Mouse (Mus musculus): ENCODE data around the gene Gpam. TPM values are rescaled to one million over a fixed set of nuclear protein-coding genes. Genes with fewer than 3 reads are reported as not detected.

Gpam gene
- polyA plus RNA-seq, 1 experiment from 2014 or later: 20.2 TPM

DNA sequence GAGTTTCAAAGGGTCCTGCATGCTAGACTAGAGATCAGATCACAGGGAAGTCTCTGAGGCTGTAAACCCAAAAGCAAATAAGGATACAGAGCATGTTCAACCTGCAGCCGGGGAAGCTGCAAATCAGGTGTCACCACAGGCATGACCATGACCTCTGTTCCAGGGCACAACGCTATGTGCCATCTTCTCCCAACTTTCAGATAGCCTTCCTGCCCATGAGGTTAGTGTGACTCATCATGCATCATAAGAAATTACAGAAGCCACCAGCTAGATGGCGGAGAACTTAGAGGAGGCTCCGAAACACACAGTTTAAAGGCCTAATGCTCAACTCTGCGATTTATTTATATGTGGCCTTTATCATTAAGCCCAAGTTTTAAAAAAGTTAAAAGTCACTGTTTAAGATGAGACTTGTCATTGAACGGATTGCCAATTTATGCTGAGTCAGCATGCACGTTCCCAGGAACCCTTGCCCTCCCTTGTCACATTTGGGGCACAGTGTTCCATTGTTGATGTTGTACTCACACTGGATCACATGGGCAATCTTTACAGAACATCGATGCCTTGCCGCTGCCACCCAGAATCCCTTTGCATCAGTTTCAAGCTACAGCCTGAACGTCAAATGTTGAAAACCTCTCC is 71.3 kb downstream of the Gpam start:
- H3K27ac ChIP-seq (ENCODE audit: low read depth, low read length): no peak overlapping the region
- no peak overlapping the region for H3K4me2 ChIP-seq (ENCODE audit: low read depth, low read length, severe bottlenecking)
- WGBS: 90% methylated on average over 10 of the region's 10 CpGs
- no peaks in the 10 kb centered on the region for H3K36me3 ChIP-seq (ENCODE audit: control insufficient read depth, insufficient read depth, low read length)
- no peak overlapping the region for H3K9ac ChIP-seq (ENCODE audit: low read length)
- ATAC-seq (replicated peaks; ENCODE audit: low FRiP score): no peak
- H3K9me3 ChIP-seq (ENCODE audit: control insufficient read depth, low read length): no peaks in the 10 kb centered on the region; the same call in 1 of the 2 replicates
- no peak for DNase-seq (ENCODE audit: low spot score)
- no peak overlapping the region for H3K4me3 ChIP-seq (ENCODE audit: low read depth, low read length)
- no peaks in the 10 kb centered on the region for H3K27me3 ChIP-seq (ENCODE audit: control insufficient read depth, insufficient read depth, low read length)
- no peaks in the 10 kb centered on the region for H3K4me1 ChIP-seq (replicated peaks; ENCODE audit: control insufficient read depth, insufficient read depth, low read length)

DNA sequence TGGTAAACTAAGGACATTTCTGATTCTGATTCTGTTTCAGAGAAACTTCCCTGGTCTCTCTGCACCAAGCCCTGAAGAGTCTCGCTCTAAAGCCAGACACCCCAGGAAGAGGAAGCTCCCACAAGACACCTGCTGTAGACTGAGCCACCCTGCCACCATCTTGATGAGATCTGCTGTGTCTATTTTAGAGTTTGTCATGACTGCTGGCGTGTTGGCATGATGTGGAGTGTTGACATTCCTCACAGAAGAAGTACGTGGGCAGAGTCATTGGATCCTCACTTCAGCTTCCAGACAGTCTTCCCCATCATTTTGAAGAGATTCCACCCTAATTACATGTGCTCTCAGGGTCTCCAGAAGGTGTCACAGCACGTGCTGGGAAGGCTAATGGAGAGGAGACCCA is 73.9 kb downstream of the Gpam start:
- ATAC-seq (replicated peaks; ENCODE audit: low FRiP score) (no peak), DNase-seq (ENCODE audit: low spot score) (no peak)
- Histone ChIP-seq H3K9ac (ENCODE audit: low read length) (no peak overlapping the region), H3K27ac (ENCODE audit: low read depth, low read length) (no peak overlapping the region), H3K4me1 (replicated peaks; ENCODE audit: control insufficient read depth, insufficient read depth, low read length) (no peaks in the 10 kb centered on the region), H3K4me3 (ENCODE audit: low read depth, low read length) (no peak overlapping the region), H3K27me3 (ENCODE audit: control insufficient read depth, insufficient read depth, low read length) (no peaks in the 10 kb centered on the region), H3K9me3 (ENCODE audit: control insufficient read depth, low read length) (no peaks in the 10 kb centered on the region), H3K4me2 (ENCODE audit: low read depth, low read length, severe bottlenecking) (no peak overlapping the region), H3K36me3 (ENCODE audit: control insufficient read depth, insufficient read depth, low read length) (no peaks in the 10 kb centered on the region)
- 70% methylated on average over 4 of the region's 4 CpGs for WGBS

DNA sequence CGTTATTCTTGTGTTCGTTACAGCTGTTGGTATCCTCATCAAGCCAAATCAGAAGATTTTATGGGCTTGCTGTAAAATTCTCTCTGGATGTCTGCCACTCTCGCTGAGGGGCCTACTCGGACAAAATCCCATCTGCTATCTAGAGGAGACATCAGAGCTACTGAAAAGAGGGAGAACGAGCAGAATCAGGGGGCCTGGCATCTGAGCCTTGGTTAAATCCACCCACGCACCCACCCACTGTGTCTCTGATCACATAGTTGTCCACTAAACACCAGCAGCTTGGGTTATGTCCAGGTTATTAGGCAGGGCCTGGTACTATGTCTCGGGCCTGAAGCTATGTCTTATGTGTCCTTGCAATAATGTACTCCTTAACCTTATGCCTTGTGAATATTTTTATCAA is 89.6 kb downstream of the Gpam start:
- Histone ChIP-seq H3K4me2 (ENCODE audit: low read depth, low read length, severe bottlenecking) (no peak overlapping the region), H3K27me3 (ENCODE audit: control insufficient read depth, insufficient read depth, low read length) (no peaks in the 10 kb centered on the region), H3K9me3 (ENCODE audit: control insufficient read depth, low read length) (no peaks in the 10 kb centered on the region), H3K9ac (ENCODE audit: low read length) (no peak overlapping the region), H3K4me3 (ENCODE audit: low read depth, low read length) (no peak overlapping the region), H3K4me1 (replicated peaks; ENCODE audit: control insufficient read depth, insufficient read depth, low read length) (no peaks in the 10 kb centered on the region), H3K27ac (ENCODE audit: low read depth, low read length) (no peak overlapping the region), H3K36me3 (ENCODE audit: control insufficient read depth, insufficient read depth, low read length) (no peaks in the 10 kb centered on the region)
- ATAC-seq (replicated peaks; ENCODE audit: low FRiP score): no peak
- DNase-seq (ENCODE audit: low spot score): no peak
- 83% methylated on average over 7 of the region's 7 CpGs for WGBS

DNA sequence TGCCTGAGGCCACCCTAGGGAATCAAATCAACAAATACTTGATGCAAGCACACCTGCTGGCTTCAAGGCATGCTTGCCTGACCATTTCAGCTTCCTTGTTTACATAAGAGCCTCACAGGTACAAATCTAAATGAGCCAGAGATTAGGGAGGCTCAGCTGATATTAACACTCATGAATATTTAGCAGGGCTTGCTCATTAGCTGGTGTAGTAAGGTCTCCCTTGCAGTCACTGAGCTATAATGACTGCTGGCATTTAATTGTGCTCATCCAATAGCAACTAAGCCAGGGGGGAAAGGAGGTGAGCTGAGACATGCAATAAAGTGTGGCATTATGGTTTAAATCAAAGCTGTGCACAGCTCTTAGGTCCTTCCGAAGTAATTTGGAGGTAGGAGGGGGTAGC is 108.2 kb downstream of the Gpam start:
- no peak overlapping the region for H3K27ac ChIP-seq (ENCODE audit: low read depth, low read length)
- H3K9ac ChIP-seq (ENCODE audit: low read length): no peak overlapping the region
- H3K4me1 ChIP-seq (replicated peaks; ENCODE audit: control insufficient read depth, insufficient read depth, low read length): 0 out of 2 replicates have a peak, but pooled peaks cover 2% of the 10 kb centered on the region
- 18% methylated on average over 1 of the region's 1 CpGs for WGBS
- no peaks in the 10 kb centered on the region for H3K9me3 ChIP-seq (ENCODE audit: control insufficient read depth, low read length)
- no peaks in the 10 kb centered on the region for H3K27me3 ChIP-seq (ENCODE audit: control insufficient read depth, insufficient read depth, low read length)
- no peak for DNase-seq (ENCODE audit: low spot score)
- no peaks in the 10 kb centered on the region for H3K36me3 ChIP-seq (ENCODE audit: control insufficient read depth, insufficient read depth, low read length)
- no peak; the same call in 1 of the 2 replicates for ATAC-seq (replicated peaks; ENCODE audit: low FRiP score)
- H3K4me2 ChIP-seq (ENCODE audit: low read depth, low read length, severe bottlenecking): no peak overlapping the region
- H3K4me3 ChIP-seq (ENCODE audit: low read depth, low read length): no peak overlapping the region

Other genes with a start within 250 kb of the Gpam start
- not detected in 2 replicates for gene Tectb, start 53.5 kb upstream of the Gpam start, polyA plus RNA-seq (2014; fragmentation: Nextera tagmentation; extraction: Ambion mirVana)
- not detected in 2 replicates for gene Gucy2g, start 114.0 kb upstream of the Gpam start, polyA plus RNA-seq (2014; fragmentation: Nextera tagmentation; extraction: Ambion mirVana)
- gene Acsl5, start 124.7 kb upstream of the Gpam start, polyA plus RNA-seq (2014; fragmentation: Nextera tagmentation; extraction: Ambion mirVana): 19.7 and 20.9 TPM in 2 replicates
- 117 and 126 TPM in 2 replicates for gene Zdhhc6, start 188.8 kb upstream of the Gpam start, polyA plus RNA-seq (2014; fragmentation: Nextera tagmentation; extraction: Ambion mirVana)
- gene Vti1a, start 189.1 kb upstream of the Gpam start, polyA plus RNA-seq (2014; fragmentation: Nextera tagmentation; extraction: Ambion mirVana): 24.1 and 28.4 TPM in 2 replicates